Mouse (Mus musculus): ENCODE results near the gene Ppm1h. TPM values are rescaled to one million over a fixed set of nuclear protein-coding genes. Genes with fewer than 3 reads are reported as not detected.

Ppm1h gene
- polyA plus RNA-seq, 1 experiment from 2014 or later = 33.5 TPM

GRCm38 (mm10) chr10:122869865-122870503 lies 191.4 kb downstream of the Ppm1h start:
- no peak overlapping the region for H3K4me3 ChIP-seq (replicated peaks; ENCODE audit: low read depth, low read length)
- WGBS = 26% methylated on average over 8 of the region's 8 CpGs
- no peak for TF ChIP-seq CTCF (IDR thresholded peaks at IDR 0.05; ENCODE audit: low read depth)
- peaks cover 16% of the 10 kb centered on the region for H3K4me1 ChIP-seq (replicated peaks; ENCODE audit: insufficient read depth, low read length)
- no peak overlapping the region for H3K4me2 ChIP-seq (ENCODE audit: low read length)
- DNase-seq (ENCODE audit: low spot score) (peak; percentile 65), ATAC-seq (replicated peaks; ENCODE audit: low FRiP score, low read depth) (peak; percentile 77)
- no peaks in the 10 kb centered on the region for H3K9me3 ChIP-seq (replicated peaks; ENCODE audit: low read length)
- H3K27me3 ChIP-seq (ENCODE audit: insufficient read depth, low read length) = no peaks in the 10 kb centered on the region
- H3K9ac ChIP-seq (ENCODE audit: low read depth, low read length) = no peak overlapping the region
- no peaks in the 10 kb centered on the region for H3K36me3 ChIP-seq (ENCODE audit: insufficient read depth, low read length)
- H3K27ac ChIP-seq = peak overlapping the region; percentile 78

- no peak overlapping the region for H3K4me3 ChIP-seq (replicated peaks; ENCODE audit: low read depth, low read length)
- H3K4me2 ChIP-seq (ENCODE audit: low read length) = no peak overlapping the region
- DNase-seq (ENCODE audit: low spot score) (no peak), ATAC-seq (replicated peaks; ENCODE audit: low FRiP score, low read depth) (no peak)
- peak overlapping the region; percentile 78 for H3K27ac ChIP-seq
- 86% methylated on average over 3 of the region's 3 CpGs for WGBS
- H3K9me3 ChIP-seq (replicated peaks; ENCODE audit: low read length) = no peaks in the 10 kb centered on the region
- no peak overlapping the region for H3K9ac ChIP-seq (ENCODE audit: low read depth, low read length)
- peaks cover 16% of the 10 kb centered on the region for H3K4me1 ChIP-seq (replicated peaks; ENCODE audit: insufficient read depth, low read length)
- H3K36me3 ChIP-seq (ENCODE audit: insufficient read depth, low read length) = no peaks in the 10 kb centered on the region
- H3K27me3 ChIP-seq (ENCODE audit: insufficient read depth, low read length) = no peaks in the 10 kb centered on the region
- TF ChIP-seq CTCF (IDR thresholded peaks at IDR 0.05; ENCODE audit: low read depth) = no peak
These were observed 192.4 kb downstream of the Ppm1h start for GRCm38 (mm10) chr10:122870848-122871494.

- Histone ChIP-seq H3K27ac (no peak overlapping the region), H3K27me3 (ENCODE audit: insufficient read depth, low read length) (no peaks in the 10 kb centered on the region), H3K36me3 (ENCODE audit: insufficient read depth, low read length) (no peaks in the 10 kb centered on the region), H3K9ac (ENCODE audit: low read depth, low read length) (no peak overlapping the region), H3K4me2 (ENCODE audit: low read length) (no peak overlapping the region), H3K4me3 (replicated peaks; ENCODE audit: low read depth, low read length) (no peak overlapping the region), H3K4me1 (replicated peaks; ENCODE audit: insufficient read depth, low read length) (peaks cover 16% of the 10 kb centered on the region), H3K9me3 (replicated peaks; ENCODE audit: low read length) (no peaks in the 10 kb centered on the region)
- peak; percentile 87 for DNase-seq (ENCODE audit: low spot score)
- 20% methylated on average over 8 of the region's 8 CpGs for WGBS
- no peak for TF ChIP-seq CTCF (IDR thresholded peaks at IDR 0.05; ENCODE audit: low read depth)
- no peak for ATAC-seq (replicated peaks; ENCODE audit: low FRiP score, low read depth)
These were observed 194.2 kb downstream of the Ppm1h start for GRCm38 (mm10) chr10:122872720-122873119.

- no peak for TF ChIP-seq CTCF (IDR thresholded peaks at IDR 0.05; ENCODE audit: low read depth)
- Histone ChIP-seq H3K4me1 (replicated peaks; ENCODE audit: insufficient read depth, low read length) (peaks cover 2% of the 10 kb centered on the region), H3K4me3 (replicated peaks; ENCODE audit: low read depth, low read length) (no peak overlapping the region), H3K27me3 (ENCODE audit: insufficient read depth, low read length) (no peaks in the 10 kb centered on the region), H3K9ac (ENCODE audit: low read depth, low read length) (no peak overlapping the region), H3K27ac (no peak overlapping the region), H3K9me3 (replicated peaks; ENCODE audit: low read length) (no peaks in the 10 kb centered on the region), H3K36me3 (ENCODE audit: insufficient read depth, low read length) (no peaks in the 10 kb centered on the region), H3K4me2 (ENCODE audit: low read length) (no peak overlapping the region)
- DNase-seq (ENCODE audit: low spot score) (no peak), ATAC-seq (replicated peaks; ENCODE audit: low FRiP score, low read depth) (no peak)
- WGBS = 73% methylated on average over 4 of the region's 4 CpGs
These were observed 198.4 kb downstream of the Ppm1h start for GRCm38 (mm10) chr10:122876964-122877363.

- no peaks in the 10 kb centered on the region for H3K9me3 ChIP-seq (replicated peaks; ENCODE audit: low read length)
- no peak overlapping the region for H3K4me2 ChIP-seq (ENCODE audit: low read length)
- no peak overlapping the region for H3K27ac ChIP-seq
- 46% methylated on average over 2 of the region's 2 CpGs for WGBS
- TF ChIP-seq CTCF (IDR thresholded peaks at IDR 0.05; ENCODE audit: low read depth) = no peak
- no peaks in the 10 kb centered on the region for H3K36me3 ChIP-seq (ENCODE audit: insufficient read depth, low read length)
- no peaks in the 10 kb centered on the region for H3K27me3 ChIP-seq (ENCODE audit: insufficient read depth, low read length)
- no peak for ATAC-seq (replicated peaks; ENCODE audit: low FRiP score, low read depth)
- peaks cover 5% of the 10 kb centered on the region for H3K4me1 ChIP-seq (replicated peaks; ENCODE audit: insufficient read depth, low read length)
- H3K4me3 ChIP-seq (replicated peaks; ENCODE audit: low read depth, low read length) = no peak overlapping the region
- no peak for DNase-seq (ENCODE audit: low spot score)
- no peak overlapping the region for H3K9ac ChIP-seq (ENCODE audit: low read depth, low read length)
These were observed 198.9 kb downstream of the Ppm1h start for GRCm38 (mm10) chr10:122877436-122877835.

GRCm38 (mm10) chr10:122881456-122881855 lies 202.9 kb downstream of the Ppm1h start:
- Histone ChIP-seq H3K27ac (0 out of 2 replicates have a peak overlapping the region, but pooled peaks have one; percentile 26), H3K4me1 (replicated peaks; ENCODE audit: insufficient read depth, low read length) (peaks cover 30% of the 10 kb centered on the region), H3K9ac (ENCODE audit: low read depth, low read length) (no peak overlapping the region), H3K36me3 (ENCODE audit: insufficient read depth, low read length) (no peaks in the 10 kb centered on the region), H3K27me3 (ENCODE audit: insufficient read depth, low read length) (no peaks in the 10 kb centered on the region), H3K4me2 (ENCODE audit: low read length) (no peak overlapping the region), H3K4me3 (replicated peaks; ENCODE audit: low read depth, low read length) (no peak overlapping the region), H3K9me3 (replicated peaks; ENCODE audit: low read length) (no peaks in the 10 kb centered on the region)
- TF ChIP-seq CTCF (IDR thresholded peaks at IDR 0.05; ENCODE audit: low read depth) = no peak
- 49% methylated on average over 10 of the region's 10 CpGs for WGBS
- ATAC-seq (replicated peaks; ENCODE audit: low FRiP score, low read depth) = no peak
- DNase-seq (ENCODE audit: low spot score) = peak; percentile 54
